Mouse (Mus musculus): Measurements from ENCODE around the gene Yjefn3. TPM values are rescaled to one million over a fixed set of nuclear protein-coding genes. Genes with fewer than 3 reads are reported as not detected.

The Yjefn3 gene
- polyA plus RNA-seq, 1 experiment from 2014 or later = 10.0 TPM

- 22% methylated on average over 12 of the region's 12 CpGs for WGBS
- Histone ChIP-seq H3K36me3 (ENCODE audit: control insufficient read depth, insufficient read depth, low read length) (peaks cover 12% of the 10 kb centered on the region), H3K4me3 (ENCODE audit: low read depth, low read length) (peak overlapping the region; percentile 62), H3K9ac (ENCODE audit: low read length) (peak overlapping the region; percentile 70), H3K4me2 (ENCODE audit: low read length) (peak overlapping the region; percentile 96), H3K4me1 (ENCODE audit: control insufficient read depth, insufficient read depth, low read length) (peaks cover 16% of the 10 kb centered on the region), H3K9me3 (replicated peaks; ENCODE audit: control insufficient read depth, low read length) (no peaks in the 10 kb centered on the region), H3K27me3 (replicated peaks; ENCODE audit: control insufficient read depth, insufficient read depth, low read length) (no peaks in the 10 kb centered on the region), H3K27ac (ENCODE audit: low read depth, low read length) (peak overlapping the region; percentile 61)
- no peak for ATAC-seq
- DNase-seq (ENCODE audit: low spot score) = no peak
Observed at GRCm38 (mm10) chr8:69900895-69901451, 1.5 kb downstream of the Yjefn3 start.

DNA sequence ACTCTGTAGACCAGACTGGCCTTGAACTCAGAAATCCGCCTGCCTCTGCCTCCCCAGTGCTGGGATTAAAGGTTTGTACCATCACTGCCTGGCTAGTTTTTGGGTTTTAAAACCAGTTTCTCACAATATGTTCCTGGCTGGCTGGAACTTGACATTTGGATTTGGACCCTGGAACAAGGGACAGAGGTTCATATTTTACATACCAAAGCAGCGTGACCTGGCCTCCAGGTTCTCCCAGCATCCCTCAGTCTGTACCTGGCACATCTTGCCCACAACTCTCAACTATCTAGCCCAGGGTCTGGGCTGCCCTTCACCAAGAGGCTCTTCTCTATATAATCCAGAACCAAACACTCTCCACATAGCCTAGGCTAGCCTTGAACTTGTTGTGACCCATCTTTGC lies 2.6 kb downstream of the Yjefn3 start:
- H3K4me2 ChIP-seq (ENCODE audit: low read length) = 0 out of 2 replicates have a peak overlapping the region, but pooled peaks have one; percentile 96
- no peaks in the 10 kb centered on the region for H3K9me3 ChIP-seq (replicated peaks; ENCODE audit: control insufficient read depth, low read length)
- H3K4me1 ChIP-seq (ENCODE audit: control insufficient read depth, insufficient read depth, low read length) = peaks cover 16% of the 10 kb centered on the region
- H3K36me3 ChIP-seq (ENCODE audit: control insufficient read depth, insufficient read depth, low read length) = peaks cover 12% of the 10 kb centered on the region
- H3K9ac ChIP-seq (ENCODE audit: low read length) = no peak overlapping the region
- no peaks in the 10 kb centered on the region for H3K27me3 ChIP-seq (replicated peaks; ENCODE audit: control insufficient read depth, insufficient read depth, low read length)
- DNase-seq (ENCODE audit: low spot score) (no peak), ATAC-seq (no peak)
- H3K4me3 ChIP-seq (ENCODE audit: low read depth, low read length) = no peak overlapping the region
- H3K27ac ChIP-seq (ENCODE audit: low read depth, low read length) = no peak overlapping the region
- 100% methylated on average over 2 of the region's 2 CpGs for WGBS

- Histone ChIP-seq H3K9ac (ENCODE audit: low read length) (no peak overlapping the region), H3K4me1 (ENCODE audit: control insufficient read depth, insufficient read depth, low read length) (peaks cover 12% of the 10 kb centered on the region), H3K4me3 (ENCODE audit: low read depth, low read length) (no peak overlapping the region), H3K27me3 (replicated peaks; ENCODE audit: control insufficient read depth, insufficient read depth, low read length) (no peaks in the 10 kb centered on the region), H3K4me2 (ENCODE audit: low read length) (no peak overlapping the region), H3K27ac (ENCODE audit: low read depth, low read length) (no peak overlapping the region), H3K36me3 (ENCODE audit: control insufficient read depth, insufficient read depth, low read length) (peaks cover 12% of the 10 kb centered on the region), H3K9me3 (replicated peaks; ENCODE audit: control insufficient read depth, low read length) (no peaks in the 10 kb centered on the region)
- DNase-seq (ENCODE audit: low spot score) = no peak
- WGBS = 89% methylated on average over 6 of the region's 6 CpGs
- ATAC-seq = no peak
Observed at GRCm38 (mm10) chr8:69897857-69898256, 4.7 kb downstream of the Yjefn3 start.

- ATAC-seq = no peak
Observed at GRCm38 (mm10) chr8:69895772-69896451, 6.6 kb downstream of the Yjefn3 start.

DNA sequence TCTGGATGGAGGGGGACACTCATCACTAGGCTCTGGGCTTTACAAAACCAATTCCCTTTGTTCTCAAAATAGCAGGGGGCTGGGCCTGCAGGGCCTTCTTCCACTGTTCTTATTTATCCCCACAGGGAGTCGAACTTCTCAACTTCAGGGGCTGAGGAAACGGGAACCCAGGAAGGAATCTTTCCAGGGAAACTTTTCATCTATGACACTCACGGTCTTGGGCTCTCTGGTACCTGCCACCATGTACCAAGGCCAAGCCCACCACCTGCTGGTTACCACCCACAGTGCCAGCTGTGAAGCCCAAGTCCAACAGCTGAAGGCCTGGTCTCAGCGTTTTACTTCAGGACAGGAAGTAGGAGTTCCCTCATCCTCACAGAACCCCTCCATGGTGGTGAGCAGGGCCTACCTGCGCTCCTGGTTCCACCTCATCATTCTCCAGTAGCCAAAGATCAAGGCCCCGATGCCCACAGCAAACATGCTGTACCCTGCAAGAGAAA lies 7.6 kb downstream of the Yjefn3 start:
- Histone ChIP-seq H3K9me3 (replicated peaks; ENCODE audit: control insufficient read depth, low read length) (no peaks in the 10 kb centered on the region), H3K9ac (ENCODE audit: low read length) (no peak overlapping the region), H3K4me1 (ENCODE audit: control insufficient read depth, insufficient read depth, low read length) (no peaks in the 10 kb centered on the region; the same call in 1 of the 2 replicates), H3K27ac (ENCODE audit: low read depth, low read length) (no peak overlapping the region), H3K36me3 (ENCODE audit: control insufficient read depth, insufficient read depth, low read length) (peaks cover 17% of the 10 kb centered on the region), H3K27me3 (replicated peaks; ENCODE audit: control insufficient read depth, insufficient read depth, low read length) (peaks cover 9% of the 10 kb centered on the region), H3K4me3 (ENCODE audit: low read depth, low read length) (no peak overlapping the region), H3K4me2 (ENCODE audit: low read length) (no peak overlapping the region)
- 48% methylated on average over 6 of the region's 6 CpGs for WGBS
- ATAC-seq (no peak), DNase-seq (ENCODE audit: low spot score) (no peak)

More at GRCm38 (mm10) chr8:69895772-69896451, 6.6 kb downstream of the Yjefn3 start:
- Histone ChIP-seq H3K27me3 (replicated peaks; ENCODE audit: control insufficient read depth, insufficient read depth, low read length) (no peaks in the 10 kb centered on the region), H3K4me3 (ENCODE audit: low read depth, low read length) (no peak overlapping the region), H3K4me1 (ENCODE audit: control insufficient read depth, insufficient read depth, low read length) (peaks cover 8% of the 10 kb centered on the region), H3K36me3 (ENCODE audit: control insufficient read depth, insufficient read depth, low read length) (peaks cover 17% of the 10 kb centered on the region), H3K27ac (ENCODE audit: low read depth, low read length) (no peak overlapping the region), H3K9ac (ENCODE audit: low read length) (no peak overlapping the region), H3K9me3 (replicated peaks; ENCODE audit: control insufficient read depth, low read length) (no peaks in the 10 kb centered on the region), H3K4me2 (ENCODE audit: low read length) (no peak overlapping the region)
- DNase-seq (ENCODE audit: low spot score) = no peak
- WGBS = 82% methylated on average over 4 of the region's 4 CpGs

DNA sequence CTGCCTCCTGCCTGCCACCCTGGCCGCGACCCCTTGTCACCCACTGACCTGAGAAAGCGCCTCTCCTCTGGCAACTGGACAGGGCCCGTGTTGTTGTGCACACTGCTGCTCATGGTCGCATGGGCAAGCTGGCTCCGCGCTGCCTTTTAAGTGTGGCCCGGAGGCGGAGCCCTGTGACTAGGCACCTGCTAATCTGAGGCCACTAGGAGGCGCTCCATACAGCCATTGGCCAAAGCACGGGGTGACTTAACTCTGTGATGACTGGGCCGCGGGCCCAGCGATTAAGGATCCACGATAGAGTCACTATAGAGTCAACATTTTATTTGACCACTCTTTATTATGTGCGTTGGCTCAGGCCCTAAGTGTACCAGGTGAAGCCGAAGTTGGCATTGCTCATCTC lies 8.6 kb downstream of the Yjefn3 start:
- Histone ChIP-seq H3K4me1 (ENCODE audit: control insufficient read depth, insufficient read depth, low read length) (no peaks in the 10 kb centered on the region; the same call in 1 of the 2 replicates), H3K9me3 (replicated peaks; ENCODE audit: control insufficient read depth, low read length) (no peaks in the 10 kb centered on the region), H3K9ac (ENCODE audit: low read length) (no peak overlapping the region), H3K27me3 (replicated peaks; ENCODE audit: control insufficient read depth, insufficient read depth, low read length) (peaks cover 19% of the 10 kb centered on the region), H3K4me2 (ENCODE audit: low read length) (no peak overlapping the region), H3K27ac (ENCODE audit: low read depth, low read length) (no peak overlapping the region), H3K36me3 (ENCODE audit: control insufficient read depth, insufficient read depth, low read length) (peaks cover 17% of the 10 kb centered on the region), H3K4me3 (ENCODE audit: low read depth, low read length) (no peak overlapping the region)
- ATAC-seq = no peak; the same call in 1 of the 2 replicates
- peak; percentile 67 for DNase-seq (ENCODE audit: low spot score)
- WGBS = 22% methylated on average over 17 of the region's 17 CpGs

GRCm38 (mm10) chr8:69890813-69891241 lies 11.7 kb downstream of the Yjefn3 start:
- H3K4me1 ChIP-seq (ENCODE audit: control insufficient read depth, insufficient read depth, low read length) = peaks cover 2% of the 10 kb centered on the region
- no peak overlapping the region for H3K9ac ChIP-seq (ENCODE audit: low read length)

GRCm38 (mm10) chr8:69888902-69889301 lies 13.6 kb downstream of the Yjefn3 start:
- peaks cover 69% of the 10 kb centered on the region for H3K27me3 ChIP-seq (replicated peaks; ENCODE audit: control insufficient read depth, insufficient read depth, low read length)
- H3K27ac ChIP-seq (ENCODE audit: low read depth, low read length) = no peak overlapping the region
- peak overlapping the region; percentile 20; the same call in 1 of the 2 replicates for H3K4me2 ChIP-seq (ENCODE audit: low read length)
- peaks cover 2% of the 10 kb centered on the region for H3K4me1 ChIP-seq (ENCODE audit: control insufficient read depth, insufficient read depth, low read length)
- DNase-seq (ENCODE audit: low spot score) (no peak), ATAC-seq (no peak)
- 0 out of 2 replicates have a peak, but pooled peaks cover 4% of the 10 kb centered on the region for H3K36me3 ChIP-seq (ENCODE audit: control insufficient read depth, insufficient read depth, low read length)
- H3K9me3 ChIP-seq (replicated peaks; ENCODE audit: control insufficient read depth, low read length) = no peaks in the 10 kb centered on the region
- 0 out of 2 replicates have a peak overlapping the region, but pooled peaks have one; percentile 16 for H3K4me3 ChIP-seq (ENCODE audit: low read depth, low read length)
- WGBS = 4% methylated on average over 32 of the region's 32 CpGs
- H3K9ac ChIP-seq (ENCODE audit: low read length) = 0 out of 2 replicates have a peak overlapping the region, but pooled peaks have one; percentile 21

More at GRCm38 (mm10) chr8:69890813-69891241, 11.7 kb downstream of the Yjefn3 start:
- Histone ChIP-seq H3K4me3 (ENCODE audit: low read depth, low read length) (no peak overlapping the region), H3K9me3 (replicated peaks; ENCODE audit: control insufficient read depth, low read length) (no peaks in the 10 kb centered on the region), H3K36me3 (ENCODE audit: control insufficient read depth, insufficient read depth, low read length) (0 out of 2 replicates have a peak, but pooled peaks cover 4% of the 10 kb centered on the region), H3K4me2 (ENCODE audit: low read length) (no peak overlapping the region), H3K27me3 (replicated peaks; ENCODE audit: control insufficient read depth, insufficient read depth, low read length) (peaks cover 49% of the 10 kb centered on the region), H3K27ac (ENCODE audit: low read depth, low read length) (no peak overlapping the region)
- peak; percentile 36 for ATAC-seq
- peak; percentile 79 for DNase-seq (ENCODE audit: low spot score)
- 38% methylated on average over 19 of the region's 19 CpGs for WGBS

Data from forebrain, embryonic 14.5 days (tissue).